Mouse (Mus musculus): ENCODE results near the gene 0610040J01Rik. TPM values are rescaled to one million over a fixed set of nuclear protein-coding genes. Genes with fewer than 3 reads are reported as not detected.

The 0610040J01Rik gene
- polyA plus RNA-seq, 1 experiment from 2014 or later: 1.0 TPM

DNA sequence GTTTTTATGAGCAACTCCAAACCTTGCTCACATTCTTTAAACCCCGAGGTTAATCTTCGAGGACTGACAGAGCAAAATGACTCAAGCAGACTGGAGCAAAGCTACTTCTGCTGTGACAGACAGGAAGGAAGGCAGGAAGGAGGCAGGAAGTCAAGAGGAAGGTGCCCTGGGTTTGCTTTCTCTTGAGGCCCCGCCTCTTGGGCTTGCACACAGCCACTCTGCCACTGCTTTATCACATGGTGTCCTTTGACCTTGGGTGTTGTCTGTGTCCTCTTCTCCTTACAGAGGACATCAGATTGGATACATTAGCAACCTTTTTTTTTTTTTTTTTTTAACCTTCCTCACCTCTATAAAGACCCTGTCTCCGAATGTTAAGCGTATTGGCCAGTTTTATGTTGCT is 25.0 kb downstream of the 0610040J01Rik start:
- H3K4me2 ChIP-seq: no peak overlapping the region
- no peaks in the 10 kb centered on the region for H3K9me3 ChIP-seq (replicated peaks; ENCODE audit: control insufficient read depth, low read length)
- H3K9ac ChIP-seq (ENCODE audit: low read depth, low read length): no peak overlapping the region
- H3K36me3 ChIP-seq (ENCODE audit: control insufficient read depth, insufficient read depth, low read length): no peaks in the 10 kb centered on the region
- no peak overlapping the region for H3K27ac ChIP-seq (ENCODE audit: low read depth, low read length)
- H3K27me3 ChIP-seq (ENCODE audit: control insufficient read depth, insufficient read depth, low read length): no peaks in the 10 kb centered on the region
- no peak overlapping the region for H3K4me3 ChIP-seq (ENCODE audit: low read depth, low read length)
- ATAC-seq (replicated peaks; ENCODE audit: insufficient number of reproducible peaks, low FRiP score, low TSS enrichment): no peak
- 0 out of 2 replicates have a peak, but pooled peaks cover 2% of the 10 kb centered on the region for H3K4me1 ChIP-seq (ENCODE audit: control insufficient read depth, insufficient read depth, low read length)
- WGBS (ENCODE audit: insufficient replicate concordance): 68% methylated on average over 5 of the region's 5 CpGs

DNA sequence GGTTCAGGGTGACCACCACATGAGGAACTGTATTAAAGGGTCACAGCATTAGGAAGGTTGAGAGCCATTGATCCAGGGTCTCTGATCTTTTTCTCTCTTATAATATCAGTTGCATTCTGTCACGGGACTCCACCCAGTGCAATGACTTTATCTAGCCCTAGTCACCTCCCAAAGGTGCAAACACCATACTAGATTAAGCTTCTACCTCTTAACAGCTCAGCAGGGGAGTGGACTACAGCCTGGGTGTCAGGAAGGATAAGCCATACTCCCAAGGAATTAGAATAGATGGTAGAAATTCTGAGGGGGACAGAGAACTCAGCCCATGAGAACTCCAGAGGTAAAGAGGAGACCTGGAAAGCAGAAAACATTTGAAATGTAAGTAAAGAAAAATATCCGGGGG is 25.7 kb downstream of the 0610040J01Rik start:
- Histone ChIP-seq H3K9me3 (replicated peaks; ENCODE audit: control insufficient read depth, low read length) (no peaks in the 10 kb centered on the region), H3K27ac (ENCODE audit: low read depth, low read length) (no peak overlapping the region), H3K36me3 (ENCODE audit: control insufficient read depth, insufficient read depth, low read length) (no peaks in the 10 kb centered on the region), H3K4me3 (ENCODE audit: low read depth, low read length) (no peak overlapping the region), H3K9ac (ENCODE audit: low read depth, low read length) (no peak overlapping the region), H3K4me2 (no peak overlapping the region), H3K27me3 (ENCODE audit: control insufficient read depth, insufficient read depth, low read length) (no peaks in the 10 kb centered on the region), H3K4me1 (ENCODE audit: control insufficient read depth, insufficient read depth, low read length) (0 out of 2 replicates have a peak, but pooled peaks cover 2% of the 10 kb centered on the region)
- ATAC-seq (replicated peaks; ENCODE audit: insufficient number of reproducible peaks, low FRiP score, low TSS enrichment): no peak
- 76% methylated on average over 2 of the region's 2 CpGs for WGBS (ENCODE audit: insufficient replicate concordance)

DNA sequence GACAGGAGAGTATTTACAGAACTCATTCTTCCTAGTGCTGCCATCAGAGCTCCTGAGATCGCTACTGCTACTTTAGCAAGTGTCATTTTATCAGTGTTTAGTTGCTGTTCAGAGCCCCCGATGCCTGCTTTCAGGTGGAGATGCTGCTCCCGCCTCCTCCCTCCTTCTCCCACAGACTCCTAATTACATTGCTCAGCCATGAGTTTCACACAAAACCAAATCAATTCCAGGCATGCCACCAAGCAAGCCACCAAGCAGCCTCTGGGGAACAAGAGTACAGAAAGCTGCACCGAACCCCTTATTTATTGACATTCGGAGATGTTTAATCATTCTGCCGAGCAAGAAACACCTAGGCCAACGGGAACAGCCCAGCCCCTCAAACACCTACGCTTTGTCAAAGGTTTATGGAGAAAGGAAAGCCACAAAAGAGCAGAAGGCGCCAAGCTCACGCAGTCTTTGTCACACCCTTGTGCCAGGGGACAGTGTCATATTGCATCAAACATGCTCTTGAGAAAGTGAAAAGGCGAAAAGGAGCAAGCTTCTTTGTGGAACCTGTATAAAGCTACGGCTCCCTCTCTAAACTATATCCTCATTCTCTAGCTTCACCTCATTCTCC is 27.7 kb downstream of the 0610040J01Rik start:
- no peak overlapping the region for H3K27ac ChIP-seq (ENCODE audit: low read depth, low read length)
- no peak overlapping the region for H3K9ac ChIP-seq (ENCODE audit: low read depth, low read length)
- H3K4me3 ChIP-seq (ENCODE audit: low read depth, low read length): no peak overlapping the region
- no peak for ATAC-seq (replicated peaks; ENCODE audit: insufficient number of reproducible peaks, low FRiP score, low TSS enrichment)
- H3K27me3 ChIP-seq (ENCODE audit: control insufficient read depth, insufficient read depth, low read length): no peaks in the 10 kb centered on the region
- H3K4me2 ChIP-seq: no peak overlapping the region
- no peaks in the 10 kb centered on the region for H3K36me3 ChIP-seq (ENCODE audit: control insufficient read depth, insufficient read depth, low read length)
- 0 out of 2 replicates have a peak, but pooled peaks cover 2% of the 10 kb centered on the region for H3K4me1 ChIP-seq (ENCODE audit: control insufficient read depth, insufficient read depth, low read length)
- H3K9me3 ChIP-seq (replicated peaks; ENCODE audit: control insufficient read depth, low read length): no peaks in the 10 kb centered on the region
- WGBS (ENCODE audit: insufficient replicate concordance): 75% methylated on average over 12 of the region's 12 CpGs

DNA sequence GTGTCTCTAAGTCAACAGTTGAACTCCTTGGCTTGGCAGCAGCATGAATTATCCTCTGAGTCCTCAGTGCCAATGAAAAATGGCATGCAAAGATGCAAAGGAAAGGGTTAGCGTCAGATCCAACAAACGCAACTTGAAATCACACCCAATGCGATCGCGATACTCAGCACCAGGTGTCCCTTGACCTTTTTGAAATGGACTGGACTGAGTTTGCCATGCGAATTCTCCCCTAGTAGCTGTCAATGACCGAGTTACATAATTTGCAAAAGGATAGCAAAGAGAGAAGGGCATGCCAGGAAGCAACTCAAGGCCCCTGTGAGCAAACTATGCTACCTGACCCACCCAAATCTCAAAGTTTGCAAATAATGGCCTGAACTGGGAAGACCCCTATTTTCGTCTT is 34.9 kb downstream of the 0610040J01Rik start:
- WGBS (ENCODE audit: insufficient replicate concordance): 90% methylated on average over 8 of the region's 8 CpGs
- no peak overlapping the region for H3K4me3 ChIP-seq (ENCODE audit: low read depth, low read length)
- ATAC-seq (replicated peaks; ENCODE audit: insufficient number of reproducible peaks, low FRiP score, low TSS enrichment): no peak
- H3K4me1 ChIP-seq (ENCODE audit: control insufficient read depth, insufficient read depth, low read length): no peaks in the 10 kb centered on the region
- H3K9me3 ChIP-seq (replicated peaks; ENCODE audit: control insufficient read depth, low read length): no peaks in the 10 kb centered on the region
- H3K9ac ChIP-seq (ENCODE audit: low read depth, low read length): no peak overlapping the region
- no peaks in the 10 kb centered on the region for H3K36me3 ChIP-seq (ENCODE audit: control insufficient read depth, insufficient read depth, low read length)
- H3K4me2 ChIP-seq: no peak overlapping the region
- no peak overlapping the region for H3K27ac ChIP-seq (ENCODE audit: low read depth, low read length)
- no peaks in the 10 kb centered on the region for H3K27me3 ChIP-seq (ENCODE audit: control insufficient read depth, insufficient read depth, low read length)

DNA sequence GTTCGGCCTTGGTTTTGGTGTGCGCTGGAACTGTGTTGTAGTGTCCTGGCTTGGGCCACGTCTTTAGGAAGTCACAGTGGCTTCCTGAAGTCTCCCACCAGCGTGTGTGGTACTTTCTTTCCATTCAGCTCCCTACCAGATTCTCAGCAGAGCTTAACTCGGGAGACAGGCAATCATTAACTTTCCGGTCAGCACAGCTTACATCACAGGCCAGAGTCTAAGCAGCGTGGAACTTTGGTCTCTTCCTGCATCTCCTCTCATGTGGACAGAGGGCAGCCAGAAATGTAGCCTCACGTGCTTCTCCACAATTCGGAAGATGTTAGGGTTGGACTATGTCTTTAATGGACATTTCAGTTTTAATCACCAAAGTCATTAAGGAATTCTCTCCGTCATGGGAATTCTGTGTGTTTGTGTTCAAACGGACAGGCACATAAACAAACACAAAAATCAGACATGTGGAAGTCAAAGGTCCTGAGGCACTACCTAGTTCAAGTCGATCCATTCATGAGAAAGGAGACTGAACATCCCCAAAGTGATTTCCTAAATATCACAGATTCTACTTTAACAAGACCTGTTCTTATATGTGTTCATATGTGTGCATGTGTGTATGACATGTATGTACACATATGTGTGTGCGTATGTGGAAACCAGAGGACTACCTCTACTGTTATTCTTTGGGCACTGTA is 35.5 kb downstream of the 0610040J01Rik start:
- no peak overlapping the region for H3K27ac ChIP-seq (ENCODE audit: low read depth, low read length)
- no peak overlapping the region for H3K4me3 ChIP-seq (ENCODE audit: low read depth, low read length)
- no peak overlapping the region for H3K9ac ChIP-seq (ENCODE audit: low read depth, low read length)
- H3K9me3 ChIP-seq (replicated peaks; ENCODE audit: control insufficient read depth, low read length): no peaks in the 10 kb centered on the region
- H3K27me3 ChIP-seq (ENCODE audit: control insufficient read depth, insufficient read depth, low read length): no peaks in the 10 kb centered on the region
- no peak for ATAC-seq (replicated peaks; ENCODE audit: insufficient number of reproducible peaks, low FRiP score, low TSS enrichment)
- 76% methylated on average over 13 of the region's 13 CpGs for WGBS (ENCODE audit: insufficient replicate concordance)
- H3K36me3 ChIP-seq (ENCODE audit: control insufficient read depth, insufficient read depth, low read length): no peaks in the 10 kb centered on the region
- no peaks in the 10 kb centered on the region for H3K4me1 ChIP-seq (ENCODE audit: control insufficient read depth, insufficient read depth, low read length)
- H3K4me2 ChIP-seq: no peak overlapping the region

DNA sequence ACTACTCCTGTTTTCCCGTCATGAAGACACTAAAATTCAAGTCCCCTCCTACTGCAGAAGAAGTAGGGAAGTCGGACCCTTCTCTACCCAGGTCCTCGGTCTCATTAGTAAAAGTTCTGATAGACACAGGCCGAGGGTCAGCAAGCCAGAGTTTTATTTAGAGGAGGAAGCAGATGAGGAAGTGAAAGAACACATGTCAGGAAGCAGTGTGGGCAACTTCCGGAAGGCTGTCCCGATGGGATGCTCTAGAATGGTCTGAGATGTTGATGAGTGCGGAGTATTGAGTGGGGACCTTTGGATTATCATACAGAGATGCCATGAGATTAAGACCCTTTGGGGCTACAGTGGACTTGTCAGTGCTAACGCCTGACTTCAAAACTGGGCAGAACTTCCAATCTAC is 46.7 kb downstream of the 0610040J01Rik start:
- no peak for ATAC-seq (replicated peaks; ENCODE audit: insufficient number of reproducible peaks, low FRiP score, low TSS enrichment)
- no peaks in the 10 kb centered on the region for H3K27me3 ChIP-seq (ENCODE audit: control insufficient read depth, insufficient read depth, low read length)
- H3K4me1 ChIP-seq (ENCODE audit: control insufficient read depth, insufficient read depth, low read length): no peaks in the 10 kb centered on the region
- H3K36me3 ChIP-seq (ENCODE audit: control insufficient read depth, insufficient read depth, low read length): no peaks in the 10 kb centered on the region
- no peak overlapping the region for H3K4me2 ChIP-seq
- no peak overlapping the region for H3K4me3 ChIP-seq (ENCODE audit: low read depth, low read length)
- no peak overlapping the region for H3K27ac ChIP-seq (ENCODE audit: low read depth, low read length)
- WGBS (ENCODE audit: insufficient replicate concordance): 72% methylated on average over 8 of the region's 8 CpGs
- no peaks in the 10 kb centered on the region for H3K9me3 ChIP-seq (replicated peaks; ENCODE audit: control insufficient read depth, low read length)
- no peak overlapping the region for H3K9ac ChIP-seq (ENCODE audit: low read depth, low read length)

DNA sequence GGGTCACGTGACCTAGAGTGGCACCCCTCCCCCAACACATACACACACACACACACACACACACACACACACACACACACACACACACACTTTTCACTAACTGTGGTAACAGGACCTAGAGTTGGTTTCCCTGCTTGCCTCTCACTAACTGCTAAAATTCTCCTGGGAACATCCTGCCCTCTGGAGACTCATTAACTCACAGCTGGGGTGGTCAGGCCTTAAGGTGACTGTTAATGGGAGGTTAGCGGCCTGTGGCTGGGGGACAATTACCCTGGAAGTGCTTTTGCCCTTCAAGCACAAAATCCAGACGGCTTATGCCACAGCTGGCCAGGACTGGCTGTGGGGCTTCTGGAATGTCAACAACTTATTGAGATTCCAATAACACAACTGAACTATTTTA is 55.3 kb downstream of the 0610040J01Rik start:
- H3K27me3 ChIP-seq (ENCODE audit: control insufficient read depth, insufficient read depth, low read length): no peaks in the 10 kb centered on the region

DNA sequence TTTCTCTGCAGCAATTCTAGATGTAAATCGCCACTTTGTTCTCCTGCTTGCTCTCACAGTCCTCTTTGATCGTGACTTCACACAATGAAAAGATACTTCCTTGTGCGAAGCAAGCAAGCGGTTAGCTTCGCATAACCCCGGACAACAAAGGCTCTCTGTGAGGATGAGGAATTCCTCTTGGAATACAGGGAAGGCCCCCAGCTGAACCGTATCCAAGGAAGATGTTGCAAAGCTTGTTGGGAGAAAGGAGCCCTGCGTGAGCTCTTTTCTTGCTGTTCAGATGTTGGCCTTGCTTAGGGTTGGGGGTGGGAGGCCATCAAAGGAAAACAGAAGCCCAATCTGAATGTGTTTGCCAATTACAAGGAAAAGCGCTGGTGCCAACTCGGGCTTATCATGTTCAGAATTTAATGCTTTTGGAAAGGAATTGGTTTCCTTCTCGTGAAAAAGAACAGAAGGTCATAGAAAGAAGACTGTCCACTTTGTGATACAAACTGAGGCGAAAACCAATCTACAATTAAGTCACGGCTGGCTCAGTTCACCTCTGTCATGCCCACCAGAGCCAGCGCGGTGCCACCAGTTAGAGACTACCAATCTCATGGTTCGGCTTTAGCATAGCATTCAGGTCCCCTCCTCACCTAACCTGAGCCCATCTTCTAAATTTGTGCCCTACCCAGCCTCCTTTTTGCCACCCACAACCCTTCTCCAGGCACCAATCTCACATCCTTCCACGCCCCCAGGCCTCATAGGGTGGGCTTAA is 60.2 kb downstream of the 0610040J01Rik start:
- no peak overlapping the region for H3K27ac ChIP-seq (ENCODE audit: low read depth, low read length)
- H3K4me1 ChIP-seq (ENCODE audit: control insufficient read depth, insufficient read depth, low read length): no peaks in the 10 kb centered on the region
- no peaks in the 10 kb centered on the region for H3K9me3 ChIP-seq (replicated peaks; ENCODE audit: control insufficient read depth, low read length)
- H3K36me3 ChIP-seq (ENCODE audit: control insufficient read depth, insufficient read depth, low read length): no peaks in the 10 kb centered on the region
- H3K27me3 ChIP-seq (ENCODE audit: control insufficient read depth, insufficient read depth, low read length): no peaks in the 10 kb centered on the region
- WGBS (ENCODE audit: insufficient replicate concordance): 62% methylated on average over 17 of the region's 17 CpGs
- no peak for ATAC-seq (replicated peaks; ENCODE audit: insufficient number of reproducible peaks, low FRiP score, low TSS enrichment)
- no peak overlapping the region for H3K9ac ChIP-seq (ENCODE audit: low read depth, low read length)
- H3K4me2 ChIP-seq: no peak overlapping the region
- no peak overlapping the region for H3K4me3 ChIP-seq (ENCODE audit: low read depth, low read length)

More for the DNA sequence above, 55.3 kb downstream of the 0610040J01Rik start:
- Histone ChIP-seq H3K27ac (ENCODE audit: low read depth, low read length) (no peak overlapping the region), H3K9ac (ENCODE audit: low read depth, low read length) (no peak overlapping the region), H3K4me1 (ENCODE audit: control insufficient read depth, insufficient read depth, low read length) (no peaks in the 10 kb centered on the region), H3K4me3 (ENCODE audit: low read depth, low read length) (no peak overlapping the region), H3K4me2 (no peak overlapping the region), H3K36me3 (ENCODE audit: control insufficient read depth, insufficient read depth, low read length) (no peaks in the 10 kb centered on the region), H3K9me3 (replicated peaks; ENCODE audit: control insufficient read depth, low read length) (no peaks in the 10 kb centered on the region)
- no peak for ATAC-seq (replicated peaks; ENCODE audit: insufficient number of reproducible peaks, low FRiP score, low TSS enrichment)
- 26% methylated on average over 3 of the region's 3 CpGs for WGBS (ENCODE audit: insufficient replicate concordance)
